Mouse (Mus musculus) heart, embryonic 10.5 days (tissue): ENCODE results near the gene Agpat4. TPM values are rescaled to one million over a fixed set of nuclear protein-coding genes. Genes with fewer than 3 reads are reported as not detected.

Source experiments
- DNase-seq: peaks from one replicate; pipeline ENCODE4 v3.0.0-alpha.2; 2017; ENCODE audit warnings: low spot score
- H3K27ac ChIP-seq: fragments of 300-500 bp; sonication (generic); 2 replicates; pipeline ENCODE4 v1.5.1; 2016; ENCODE audit warnings: mild to moderate bottlenecking
- H3K27me3 ChIP-seq: fragments of 300-500 bp; sonication (generic); 2 replicates; pipeline ENCODE4 v1.6.1; 2016; ENCODE audit warnings: mild to moderate bottlenecking; ENCODE audit not compliant: poor library complexity, insufficient read depth, severe bottlenecking
- H3K36me3 ChIP-seq: fragments of 300-500 bp; sonication (generic); 2 replicates; pipeline ENCODE4 v1.6.1; 2016; ENCODE audit warnings: mild to moderate bottlenecking, moderate library complexity
- H3K4me1 ChIP-seq: fragments of 300-500 bp; sonication (generic); 2 replicates; pipeline ENCODE4 v1.6.1; 2016; ENCODE audit warnings: mild to moderate bottlenecking
- H3K4me3 ChIP-seq: fragments of 300-500 bp; sonication (generic); 2 replicates; pipeline ENCODE4 v1.5.1; 2016; ENCODE audit warnings: mild to moderate bottlenecking, moderate library complexity
- H3K9me3 ChIP-seq: fragments of 300-500 bp; sonication (generic); 2 replicates; pipeline ENCODE4 v1.6.1; 2016; ENCODE audit warnings: mild to moderate bottlenecking, moderate library complexity
- WGBS: fragments of 180-500 bp; shearing (Covaris S2); methylation state at CpG from one replicate; pipeline ENCODE4 v1.1.7; 2016; 5-methylcytosine and 5-hydroxymethylcytosine counted together
- polyA plus RNA-seq: library from polyadenylated mRNA; unstranded; fragments of >200 nt; fragmentation: Nextera tagmentation; extraction: Ambion mirVana; gene quantifications from 2 replicates; pipeline ENCODE4 v1.2.1, GENCODE M21; 2016

Agpat4 gene
- polyA plus RNA-seq, 1 experiment from 2014 or later, result 32.5 TPM

DNA sequence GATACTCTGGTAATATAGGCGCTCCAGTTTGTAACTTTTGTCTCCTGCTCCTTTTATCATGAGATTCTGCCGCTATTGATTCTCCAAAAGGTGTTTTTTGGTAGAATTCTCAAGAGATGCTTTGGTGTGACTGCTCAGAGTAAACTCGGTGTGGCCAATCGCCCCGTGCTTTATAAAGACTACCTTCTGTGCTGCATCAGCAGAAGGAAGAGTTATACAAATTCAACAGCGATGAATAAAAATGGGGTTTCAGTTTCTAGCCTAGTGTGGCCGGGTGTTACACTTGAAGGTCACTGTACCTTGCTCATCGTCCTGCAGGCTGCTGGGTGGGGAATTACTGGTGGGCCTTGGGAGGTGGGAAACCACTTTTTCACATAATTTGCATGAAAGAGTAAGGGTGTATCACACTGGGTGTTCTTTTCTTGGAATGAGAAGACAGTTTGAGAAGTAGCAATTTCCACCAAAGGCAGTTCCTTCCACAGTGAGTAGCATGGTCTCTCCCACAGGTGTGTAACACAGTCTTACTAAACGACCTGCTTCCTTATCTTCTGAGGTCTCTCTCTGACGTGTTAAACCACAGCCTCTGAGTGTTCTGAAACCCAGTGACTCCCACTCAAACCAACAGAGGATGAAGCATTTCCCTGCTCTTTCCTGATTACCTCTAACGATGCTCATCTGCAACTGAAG is 46.6 kb downstream of the Agpat4 start:
- 87% methylated on average over 11 of the region's 11 CpGs for whole genome bisulfite sequencing
- Histone ChIP-seq H3K27ac (no peak overlapping the region), H3K9me3 (no peaks in the 10 kb centered on the region), H3K27me3 (no peaks in the 10 kb centered on the region), H3K4me1 (peaks cover 30% of the 10 kb centered on the region), H3K36me3 (no peaks in the 10 kb centered on the region; the same call in 1 of the 2 replicates), H3K4me3 (no peak overlapping the region)
- no peak for DNase-seq

DNA sequence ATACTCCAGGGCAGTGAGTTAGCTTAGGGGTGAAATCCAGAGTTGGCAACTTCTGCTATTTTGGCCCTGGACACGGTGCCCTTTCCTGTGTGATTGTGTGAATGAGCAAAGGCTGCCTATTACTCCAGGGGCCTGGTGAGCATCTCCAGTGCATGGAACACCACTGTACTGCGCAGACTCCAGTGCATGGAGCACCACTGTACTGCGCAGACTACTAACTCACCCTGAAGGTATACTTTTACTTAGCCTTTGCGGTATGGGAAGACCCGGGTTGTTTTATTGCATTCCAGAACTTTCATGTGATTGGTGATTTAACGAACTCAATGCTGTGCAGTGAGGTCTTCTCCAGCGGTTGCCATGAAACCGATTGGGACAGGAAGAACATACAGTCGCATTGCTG is 47.2 kb downstream of the Agpat4 start:
- H3K4me1 ChIP-seq, result peaks cover 31% of the 10 kb centered on the region
- no peak overlapping the region for H3K4me3 ChIP-seq

DNA sequence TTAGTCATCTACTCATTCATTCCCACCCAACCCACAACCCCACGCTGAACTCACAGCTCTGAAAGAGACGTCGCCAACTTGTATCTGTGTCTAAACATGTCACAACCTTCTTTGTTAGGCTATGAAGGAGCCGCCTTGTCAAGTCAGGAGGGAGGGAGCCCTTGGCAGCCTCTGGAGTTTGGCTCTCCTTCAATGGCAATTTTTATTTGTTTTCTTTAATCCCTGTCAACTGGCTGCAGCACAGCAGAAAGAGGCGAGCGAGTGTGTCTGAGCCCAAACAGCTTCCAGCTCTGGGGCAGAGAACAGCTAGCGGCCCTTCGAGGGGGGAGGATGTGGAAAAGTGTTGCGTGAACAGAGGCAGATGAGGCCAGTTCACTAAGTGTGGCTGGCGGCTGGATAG is 50.0 kb downstream of the Agpat4 start:
- Histone ChIP-seq H3K36me3 (no peaks in the 10 kb centered on the region), H3K27me3 (no peaks in the 10 kb centered on the region), H3K9me3 (no peaks in the 10 kb centered on the region), H3K4me1 (peaks cover 34% of the 10 kb centered on the region), H3K27ac (0 out of 2 replicates have a peak overlapping the region, but pooled peaks have one; percentile 7), H3K4me3 (no peak overlapping the region)
- 53% methylated on average over 10 of the region's 10 CpGs for WGBS
- no peak for DNase-seq

More for the DNA sequence above, 47.2 kb downstream of the Agpat4 start:
- Histone ChIP-seq H3K27me3 (no peaks in the 10 kb centered on the region), H3K27ac (no peak overlapping the region), H3K9me3 (no peaks in the 10 kb centered on the region), H3K36me3 (no peaks in the 10 kb centered on the region; the same call in 1 of the 2 replicates)
- 94% methylated on average over 9 of the region's 9 CpGs for whole genome bisulfite sequencing
- DNase-seq, result no peak

DNA sequence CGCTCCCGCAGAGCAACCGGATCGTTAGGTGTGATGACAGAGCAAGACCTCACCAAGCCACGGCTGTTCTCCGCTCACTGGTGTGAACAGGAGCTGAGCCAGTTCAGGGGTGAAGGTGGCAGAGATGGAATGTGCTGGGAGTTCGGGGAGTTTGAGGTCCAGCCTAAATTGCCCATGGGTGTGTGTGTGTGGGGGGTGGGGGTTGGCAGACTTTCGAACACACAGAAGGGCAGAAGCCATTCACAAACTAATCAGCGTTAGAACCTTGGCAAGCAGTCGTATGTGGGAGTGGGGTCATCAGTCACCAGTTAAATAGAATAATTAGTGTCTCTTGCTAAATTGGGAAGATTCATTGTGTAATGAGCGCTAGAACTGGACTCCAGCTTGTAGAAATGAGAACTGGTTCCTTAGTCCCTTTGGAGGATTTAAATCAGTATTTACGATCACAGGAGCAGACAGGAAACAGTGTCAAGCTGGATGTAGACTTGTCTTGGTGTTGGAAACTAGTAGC is 50.9 kb downstream of the Agpat4 start:
- DNase-seq, result no peak
- peak overlapping the region; percentile 52; the same call in 1 of the 2 replicates for H3K27ac ChIP-seq
- 72% methylated on average over 12 of the region's 12 CpGs for WGBS

DNA sequence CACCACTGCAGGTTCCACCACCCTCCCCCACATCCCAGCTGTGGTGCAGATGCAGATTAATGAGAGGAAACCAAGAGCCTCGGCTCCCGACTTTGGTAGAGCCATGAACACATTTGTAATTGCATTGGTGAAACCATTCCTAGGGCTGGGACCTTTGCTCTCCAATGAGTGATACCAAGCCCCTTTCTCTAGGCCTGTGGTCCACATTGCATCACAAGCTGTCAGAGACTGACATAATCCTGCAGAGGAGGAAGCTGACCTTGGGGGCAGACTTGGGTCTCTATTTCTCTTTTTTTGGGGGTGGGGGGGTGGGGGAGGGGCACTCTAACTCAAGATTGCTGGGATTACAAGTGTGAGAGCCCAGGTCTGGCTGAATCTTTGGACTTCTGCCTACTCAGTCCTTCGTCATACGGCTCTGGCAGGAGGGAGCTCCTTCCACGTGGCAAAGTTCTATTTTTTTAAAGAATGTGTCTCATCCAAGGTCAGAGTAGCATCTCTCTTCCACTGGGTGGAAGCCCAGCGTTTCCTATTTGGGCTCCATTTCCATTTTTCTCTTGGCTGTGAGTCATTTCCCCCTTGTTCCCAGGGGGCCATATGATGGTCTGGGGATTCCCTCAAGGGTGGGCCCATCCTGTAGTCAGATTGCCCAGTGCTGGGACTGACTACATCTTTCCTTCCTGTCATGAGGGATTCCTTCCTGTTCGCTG is 52.4 kb downstream of the Agpat4 start:
- WGBS, result 52% methylated on average over 7 of the region's 7 CpGs
- H3K9me3 ChIP-seq, result no peaks in the 10 kb centered on the region
- H3K4me1 ChIP-seq, result peaks cover 27% of the 10 kb centered on the region
- no peak overlapping the region for H3K4me3 ChIP-seq
- no peaks in the 10 kb centered on the region for H3K27me3 ChIP-seq
- H3K36me3 ChIP-seq, result peaks cover 8% of the 10 kb centered on the region; the same call in 1 of the 2 replicates
- 0 out of 2 replicates have a peak overlapping the region, but pooled peaks have one; percentile 10 for H3K27ac ChIP-seq
- DNase-seq, result no peak

More for the DNA sequence above, 50.9 kb downstream of the Agpat4 start:
- Histone ChIP-seq H3K36me3 (peaks cover 5% of the 10 kb centered on the region; the same call in 1 of the 2 replicates), H3K4me1 (peaks cover 27% of the 10 kb centered on the region), H3K9me3 (no peaks in the 10 kb centered on the region), H3K27me3 (no peaks in the 10 kb centered on the region), H3K4me3 (no peak overlapping the region)

DNA sequence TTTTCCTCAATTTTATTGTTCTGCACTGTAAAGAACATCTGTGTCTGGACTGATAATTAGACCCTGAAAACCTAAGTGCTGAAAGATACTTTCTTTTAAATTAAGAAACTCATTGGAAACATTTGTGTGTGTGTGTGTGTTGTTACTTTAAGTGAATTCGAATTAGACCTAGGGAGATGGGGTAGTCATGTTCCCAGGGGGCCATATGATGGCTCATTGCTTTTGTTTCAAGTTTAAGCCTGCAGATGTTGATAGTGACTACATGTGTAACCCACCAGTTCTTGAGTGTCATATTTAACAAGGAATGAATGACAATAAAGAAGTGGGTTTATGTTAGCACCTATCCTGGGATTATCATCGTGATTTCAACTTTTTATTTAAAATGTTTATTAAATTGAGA is 53.2 kb downstream of the Agpat4 start:
- H3K36me3 ChIP-seq, result peaks cover 8% of the 10 kb centered on the region; the same call in 1 of the 2 replicates
- no peak for DNase-seq
- H3K4me3 ChIP-seq, result no peak overlapping the region
- no peak overlapping the region for H3K27ac ChIP-seq
- H3K27me3 ChIP-seq, result no peaks in the 10 kb centered on the region
- WGBS, result 87% methylated on average over 2 of the region's 2 CpGs
- no peaks in the 10 kb centered on the region for H3K9me3 ChIP-seq
- H3K4me1 ChIP-seq, result peaks cover 27% of the 10 kb centered on the region

DNA sequence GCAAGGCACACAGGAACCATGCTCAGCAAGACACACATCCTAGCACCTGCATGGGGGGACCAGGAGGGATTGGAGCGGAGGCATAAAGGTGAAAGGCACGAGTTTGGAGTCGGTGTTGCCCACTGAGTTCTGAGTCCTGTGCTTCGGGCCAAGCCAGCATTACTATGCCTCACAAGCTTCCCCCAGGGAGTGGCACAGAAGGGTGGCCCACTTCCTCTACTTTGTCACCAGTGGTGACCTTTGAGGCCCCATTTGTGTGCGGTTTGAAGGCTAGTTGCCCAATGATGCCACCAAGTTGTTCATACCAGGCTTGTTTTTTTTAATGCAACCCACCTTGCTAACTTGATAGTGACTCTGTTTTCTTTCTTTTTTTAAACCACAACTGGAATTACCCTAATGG is 55.7 kb downstream of the Agpat4 start:
- no peak overlapping the region for H3K27ac ChIP-seq
- peaks cover 15% of the 10 kb centered on the region for H3K4me1 ChIP-seq
- no peak overlapping the region for H3K4me3 ChIP-seq
- H3K36me3 ChIP-seq, result peaks cover 19% of the 10 kb centered on the region
- no peaks in the 10 kb centered on the region for H3K9me3 ChIP-seq
- no peak for DNase-seq
- H3K27me3 ChIP-seq, result no peaks in the 10 kb centered on the region
- WGBS, result 89% methylated on average over 5 of the region's 5 CpGs

DNA sequence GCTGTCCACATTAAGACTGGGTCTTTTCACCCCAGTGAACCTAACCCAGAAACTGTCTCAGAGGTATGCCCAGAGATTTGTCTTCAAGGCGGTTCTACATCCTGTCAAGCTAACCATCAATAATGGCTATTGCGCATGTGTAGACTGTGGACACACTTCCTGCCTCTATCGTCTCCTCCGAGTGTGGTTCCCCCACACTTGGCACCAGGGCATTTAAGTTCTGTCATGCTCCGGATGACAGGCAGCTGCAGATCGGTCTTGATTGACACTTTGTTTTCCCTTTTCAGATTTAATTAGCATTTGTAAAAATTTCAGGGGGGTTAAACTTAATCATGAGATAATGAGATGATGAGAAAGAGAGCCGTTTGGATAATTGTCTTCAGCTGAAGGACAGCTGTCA is 56.4 kb downstream of the Agpat4 start:
- DNase-seq, result no peak
- Histone ChIP-seq H3K4me1 (peaks cover 10% of the 10 kb centered on the region), H3K36me3 (peaks cover 23% of the 10 kb centered on the region), H3K27ac (no peak overlapping the region), H3K27me3 (no peaks in the 10 kb centered on the region), H3K4me3 (no peak overlapping the region), H3K9me3 (no peaks in the 10 kb centered on the region)
- 89% methylated on average over 7 of the region's 7 CpGs for WGBS

DNA sequence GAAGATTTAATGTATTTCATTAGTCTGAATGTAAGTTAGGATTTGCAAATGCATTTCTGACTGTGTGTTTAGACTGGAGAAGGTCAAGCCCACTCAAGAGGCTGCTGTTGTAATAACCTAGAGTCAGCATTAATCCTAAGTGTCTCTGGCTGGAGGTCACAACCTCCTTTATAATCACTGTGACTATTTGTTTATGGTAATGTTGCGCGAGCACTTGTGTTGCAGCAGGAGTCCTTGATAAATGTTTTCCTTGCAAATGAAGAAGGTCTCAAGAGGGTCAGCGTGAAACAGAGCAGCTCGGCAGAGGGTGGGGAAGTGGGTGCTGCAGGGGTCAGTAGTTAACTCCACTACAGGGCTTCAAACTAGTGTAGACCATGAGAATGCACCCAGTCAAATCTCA is 57.1 kb downstream of the Agpat4 start:
- peaks cover 23% of the 10 kb centered on the region for H3K36me3 ChIP-seq
- DNase-seq, result no peak
- H3K9me3 ChIP-seq, result no peaks in the 10 kb centered on the region
- 75% methylated on average over 4 of the region's 4 CpGs for WGBS
- H3K4me3 ChIP-seq, result no peak overlapping the region
- H3K4me1 ChIP-seq, result peaks cover 6% of the 10 kb centered on the region
- H3K27me3 ChIP-seq, result no peaks in the 10 kb centered on the region
- no peak overlapping the region for H3K27ac ChIP-seq

DNA sequence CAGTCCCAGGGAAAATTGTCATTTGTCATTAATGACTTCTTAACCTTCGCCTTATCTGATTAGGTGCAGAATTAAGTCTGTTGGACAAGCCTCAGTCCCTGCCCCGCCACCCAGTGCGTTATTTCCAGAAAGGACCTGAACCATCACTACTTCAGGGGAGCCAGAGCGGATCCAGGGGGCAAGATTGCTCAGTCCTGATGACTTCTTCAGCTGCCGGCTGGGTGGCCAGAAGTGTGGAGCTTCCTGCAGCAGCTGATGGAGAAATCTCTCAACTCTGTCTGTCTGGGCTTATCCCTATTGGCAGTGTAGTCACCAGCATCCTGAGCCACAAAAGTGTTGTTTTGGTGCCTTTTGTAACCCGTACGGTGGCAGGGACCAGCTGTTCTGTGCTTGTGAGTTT is 60.8 kb downstream of the Agpat4 start:
- H3K27me3 ChIP-seq, result no peaks in the 10 kb centered on the region
- no peak overlapping the region for H3K27ac ChIP-seq
- H3K9me3 ChIP-seq, result no peaks in the 10 kb centered on the region
- H3K36me3 ChIP-seq, result peaks cover 19% of the 10 kb centered on the region
- peaks cover 7% of the 10 kb centered on the region; the same call in 1 of the 2 replicates for H3K4me1 ChIP-seq
- no peak for DNase-seq
- WGBS, result 88% methylated on average over 7 of the region's 7 CpGs
- H3K4me3 ChIP-seq, result no peak overlapping the region

DNA sequence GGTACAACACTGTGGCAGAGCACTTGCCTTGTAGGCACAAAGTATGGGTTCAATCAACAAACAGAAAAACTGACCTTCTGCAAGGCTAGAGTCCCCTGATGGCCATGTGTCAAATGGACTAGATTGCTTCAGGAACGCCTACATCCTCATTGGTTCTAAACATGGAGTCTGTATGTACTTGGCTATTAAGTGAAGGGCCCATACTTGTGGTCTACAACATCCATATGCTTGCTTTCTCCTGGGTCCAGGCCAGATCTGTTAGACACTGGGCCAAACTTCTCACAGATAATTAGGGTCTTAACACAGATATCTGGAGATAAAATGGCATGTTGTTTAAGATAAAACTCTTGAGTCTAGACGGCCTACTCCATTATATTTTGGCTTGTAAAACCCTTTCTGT is 61.3 kb downstream of the Agpat4 start:
- no peak for DNase-seq
- Histone ChIP-seq H3K27ac (no peak overlapping the region), H3K4me1 (peaks cover 7% of the 10 kb centered on the region; the same call in 1 of the 2 replicates), H3K9me3 (no peaks in the 10 kb centered on the region), H3K36me3 (peaks cover 16% of the 10 kb centered on the region), H3K27me3 (no peaks in the 10 kb centered on the region), H3K4me3 (no peak overlapping the region)
- 83% methylated on average over 2 of the region's 2 CpGs for WGBS

DNA sequence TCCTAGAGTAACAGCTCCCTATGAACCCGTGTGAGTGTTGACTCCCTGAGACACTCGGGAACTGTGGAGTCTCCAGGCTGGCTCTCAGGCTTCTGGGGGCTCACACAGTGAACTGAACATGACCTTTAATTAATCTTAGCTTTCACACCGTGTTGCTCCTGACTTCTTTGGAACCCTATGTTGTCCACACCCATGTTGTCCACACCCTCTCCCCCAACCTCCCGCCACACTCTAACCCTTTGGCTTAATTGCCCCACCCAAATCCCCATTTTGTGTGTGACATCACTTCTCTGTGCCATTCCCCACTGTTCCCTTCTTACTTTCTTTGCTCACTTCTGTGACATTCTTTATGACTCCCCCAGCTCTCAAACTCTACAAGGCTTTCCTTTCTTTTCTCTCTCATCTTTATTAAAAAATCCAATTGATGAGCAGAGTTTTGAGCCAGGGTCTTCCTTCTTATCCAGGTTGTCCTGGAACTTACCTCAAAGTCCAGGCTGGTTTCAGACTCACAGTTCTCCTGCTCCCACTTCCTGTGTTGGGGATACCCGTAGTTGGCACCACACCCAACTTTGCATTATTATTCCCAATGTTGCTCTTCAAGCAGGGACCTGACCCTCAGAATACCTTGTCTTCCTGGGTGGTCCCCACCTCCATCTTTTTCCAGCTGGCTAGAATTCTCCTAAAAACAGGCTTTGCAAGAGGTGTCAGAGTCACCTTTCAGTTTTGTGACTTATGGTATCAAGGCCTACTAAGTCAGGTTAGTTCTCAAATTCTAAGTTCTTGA is 64.4 kb downstream of the Agpat4 start:
- peaks cover 4% of the 10 kb centered on the region; the same call in 1 of the 2 replicates for H3K36me3 ChIP-seq
- no peak overlapping the region for H3K4me3 ChIP-seq
- H3K27me3 ChIP-seq, result no peaks in the 10 kb centered on the region
- H3K9me3 ChIP-seq, result no peaks in the 10 kb centered on the region
- no peak for DNase-seq
- peak overlapping the region; percentile 17; the same call in 1 of the 2 replicates for H3K27ac ChIP-seq
- 71% methylated on average over 5 of the region's 5 CpGs for WGBS
- peaks cover 17% of the 10 kb centered on the region for H3K4me1 ChIP-seq
